Mouse (Mus musculus): ENCODE results near the gene Coq10b.

GRCm38 (mm10) chr1:55055322-55056115 lies 2.9 kb downstream of the Coq10b start:
- TF ChIP-seq CTCF (IDR thresholded peaks at IDR 0.05; ENCODE audit: low read depth) (no peak), EP300 (IDR thresholded peaks at IDR 0.05; ENCODE audit: low read depth) (no peak)

Measured in heart, postnatal 0 days (tissue).